Mouse (Mus musculus) heart, postnatal 0 days (tissue): ENCODE measurements at regions not wholly inside any gene's neighbourhood (a gene's known extent, or its start where the extent isn't known, plus 50 kb on each side); places are given as distances from the start of the nearest gene placed in this dataset.

Experiments
- CTCF ChIP-seq: IDR thresholded peaks from 2 replicates; pipeline ENCODE4 v1.5.1; 2016; ENCODE audit warnings: antibody characterized with exemption, control low read depth, low read depth
- EP300 ChIP-seq: IDR thresholded peaks from 2 replicates; pipeline ENCODE4 v1.6.1; 2016; ENCODE audit warnings: antibody characterized with exemption, low read depth

GRCm38 (mm10) chr9:98710155-98710710 lies 108.8 kb upstream of the Mrps22 start:
- TF ChIP-seq EP300 (no peak), CTCF (no peak)
